Mouse (Mus musculus) kidney, adult 18-20 months (tissue): Measurements from ENCODE around the gene Ybx2.
"Not testable (repeated sequence)": the region's sequence is repeated elsewhere in the genome, so short reads cannot be mapped to it uniquely, and the experiment has no call there.

Experiments
- DNase-seq: peaks from one replicate; pipeline ENCODE4 v3.0.0; 2021

Gene Ybx2

DNA sequence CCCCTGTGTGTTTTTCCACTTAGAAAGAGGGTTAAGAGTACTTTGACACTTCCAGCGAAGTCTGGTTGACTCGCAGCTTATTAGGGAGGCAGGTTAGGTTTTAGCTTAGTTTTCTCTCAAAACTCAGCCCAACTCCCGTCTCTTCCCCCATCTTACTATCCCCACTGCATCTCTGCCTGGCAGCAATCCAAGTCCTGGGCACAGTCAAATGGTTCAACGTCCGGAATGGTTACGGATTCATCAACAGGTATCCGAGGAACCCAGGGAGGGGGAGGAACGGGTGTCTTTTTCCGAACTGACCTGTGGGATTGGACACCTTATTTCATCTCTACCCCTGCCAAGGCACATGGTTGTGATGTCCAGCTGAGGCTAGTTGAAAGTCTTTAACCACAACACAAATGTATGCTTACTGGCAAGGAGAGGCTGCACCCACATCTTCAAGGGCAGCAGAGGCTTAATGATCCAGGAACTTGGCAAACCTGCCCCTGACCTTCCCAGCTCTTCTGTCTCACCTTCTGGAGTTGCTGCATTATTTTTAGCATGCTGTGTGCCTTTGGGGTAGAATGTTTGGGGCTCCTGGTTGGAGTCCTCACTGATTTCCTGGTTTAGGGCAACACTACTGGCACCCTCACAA lies 1.2 kb downstream of the Ybx2 start:
- peak; percentile 59 for DNase-seq

DNA sequence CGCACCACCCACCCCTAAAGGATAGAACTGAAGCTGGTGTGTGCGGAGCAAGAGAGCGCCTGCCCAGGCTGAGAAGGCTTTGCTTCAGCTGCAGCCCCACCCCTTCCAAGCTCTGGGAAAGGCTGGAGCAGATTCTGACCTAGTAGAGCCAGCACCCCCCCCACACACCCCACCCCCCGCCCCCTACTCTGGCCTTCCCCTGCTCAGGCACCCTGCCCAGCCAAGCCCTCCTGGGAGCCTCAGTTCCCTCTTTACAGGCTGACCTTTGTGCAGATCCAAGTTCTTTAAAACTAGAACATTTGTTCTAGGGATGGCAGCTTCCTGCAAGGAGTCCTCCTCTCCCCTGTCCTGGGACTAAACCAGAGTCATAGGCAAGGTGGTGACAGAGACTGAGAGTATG lies 1.8 kb downstream of the Ybx2 start:
- peak; percentile 36 for DNase-seq

DNA sequence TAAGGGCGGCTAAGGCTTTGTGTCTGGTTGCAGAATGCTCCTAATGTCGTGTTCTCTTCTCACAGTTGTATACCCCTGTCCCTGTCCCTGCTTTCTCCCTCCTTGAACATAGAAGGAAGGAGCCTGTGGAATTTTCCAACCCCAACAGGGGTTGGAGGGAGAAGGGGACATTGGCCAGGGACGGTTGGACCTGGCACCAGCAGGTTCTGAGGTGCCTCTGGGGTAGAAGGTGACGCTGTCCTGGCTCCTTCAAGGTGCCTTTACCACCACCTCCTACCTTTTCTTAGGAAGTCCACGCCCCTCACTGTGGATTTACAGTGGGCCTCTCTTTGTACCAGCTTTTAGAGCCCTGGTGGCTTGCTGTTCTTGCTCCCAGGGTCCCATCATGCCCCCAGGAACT lies 2.2 kb downstream of the Ybx2 start:
- DNase-seq, result peak; percentile 33

DNA sequence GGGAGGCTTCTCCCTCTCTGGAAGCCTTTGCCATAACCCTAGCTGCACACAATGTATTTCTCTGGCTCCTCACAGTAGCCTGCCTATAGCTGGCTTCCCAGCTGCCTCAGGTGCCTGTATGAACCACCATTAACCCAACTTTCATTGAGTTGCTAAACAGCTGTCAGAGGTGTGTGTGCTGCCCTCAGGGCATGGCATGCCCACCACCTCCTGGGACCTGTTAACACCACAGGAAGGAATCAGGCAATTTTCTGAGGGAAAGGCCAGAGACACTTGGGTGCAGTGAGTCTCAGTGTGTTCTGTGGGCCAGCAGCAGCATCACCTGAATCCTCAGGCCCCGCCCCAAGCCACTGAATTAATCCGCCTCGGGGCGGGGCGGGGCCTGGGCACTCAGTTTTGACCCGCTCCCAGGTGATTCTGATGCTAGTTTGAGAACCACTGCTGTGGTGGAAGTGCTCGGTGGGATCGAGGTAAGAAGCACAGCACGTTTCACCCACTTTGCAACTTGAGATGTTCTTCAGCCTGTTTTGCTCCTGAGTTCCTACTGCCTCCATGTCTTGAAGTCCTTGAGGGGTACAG lies 2.9 kb downstream of the Ybx2 start:
- DNase-seq, result peak; percentile 43

DNA sequence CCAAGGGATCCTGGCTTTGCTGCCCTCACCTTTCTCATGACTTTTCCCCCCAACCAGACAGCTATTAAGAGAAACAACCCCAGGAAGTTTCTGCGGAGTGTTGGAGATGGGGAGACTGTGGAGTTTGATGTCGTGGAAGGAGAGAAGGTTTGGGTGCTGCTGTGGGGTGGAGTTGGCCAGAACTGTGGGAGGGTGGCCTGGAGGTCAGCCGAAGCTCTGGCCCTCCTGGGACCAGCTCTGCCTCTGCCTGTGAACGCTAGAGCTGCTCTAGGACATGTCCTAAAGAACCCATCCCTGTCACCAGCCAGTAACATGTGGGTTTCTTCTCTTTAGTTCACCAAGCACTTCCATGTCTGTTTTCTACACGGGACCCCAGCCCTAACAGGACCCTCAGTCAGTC lies 3.6 kb downstream of the Ybx2 start:
- no peak for DNase-seq

DNA sequence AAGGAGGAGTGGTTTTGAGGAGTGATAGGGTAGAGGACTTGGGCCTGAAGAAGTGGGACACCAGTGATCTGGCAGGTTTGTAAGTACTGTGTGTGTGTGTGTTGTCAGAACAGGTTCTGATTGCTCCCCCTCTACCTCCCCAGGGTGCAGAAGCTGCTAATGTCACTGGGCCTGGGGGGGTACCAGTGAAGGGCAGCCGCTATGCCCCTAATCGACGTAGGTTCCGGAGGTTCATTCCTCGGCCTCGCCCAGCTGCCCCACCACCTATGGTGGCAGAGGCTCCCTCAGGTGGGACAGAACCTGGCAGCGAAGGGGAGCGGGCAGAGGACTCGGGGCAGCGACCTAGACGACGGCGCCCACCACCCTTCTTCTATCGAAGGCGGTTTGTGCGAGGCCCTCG lies 4.1 kb downstream of the Ybx2 start:
- no peak for DNase-seq

DNA sequence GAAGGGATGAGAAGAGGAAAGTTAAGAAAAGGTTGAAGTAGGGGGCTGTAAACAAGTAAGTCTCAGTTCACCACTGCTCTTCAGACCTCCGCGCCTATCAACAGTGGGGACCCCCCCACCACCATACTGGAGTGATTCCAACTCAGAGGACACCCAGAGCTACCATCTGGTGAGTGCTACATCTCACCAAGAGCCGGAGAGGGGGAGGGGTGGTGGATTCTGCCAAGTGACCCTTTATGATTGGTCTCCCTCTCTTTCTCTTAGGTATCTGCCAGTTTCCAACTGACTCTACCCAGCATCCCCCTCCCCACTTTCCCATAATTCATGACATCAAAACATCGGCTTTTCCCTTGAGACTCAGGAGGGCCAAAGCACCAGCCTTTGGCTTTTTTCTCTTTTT lies 5.4 kb downstream of the Ybx2 start:
- DNase-seq, result no peak

DNA sequence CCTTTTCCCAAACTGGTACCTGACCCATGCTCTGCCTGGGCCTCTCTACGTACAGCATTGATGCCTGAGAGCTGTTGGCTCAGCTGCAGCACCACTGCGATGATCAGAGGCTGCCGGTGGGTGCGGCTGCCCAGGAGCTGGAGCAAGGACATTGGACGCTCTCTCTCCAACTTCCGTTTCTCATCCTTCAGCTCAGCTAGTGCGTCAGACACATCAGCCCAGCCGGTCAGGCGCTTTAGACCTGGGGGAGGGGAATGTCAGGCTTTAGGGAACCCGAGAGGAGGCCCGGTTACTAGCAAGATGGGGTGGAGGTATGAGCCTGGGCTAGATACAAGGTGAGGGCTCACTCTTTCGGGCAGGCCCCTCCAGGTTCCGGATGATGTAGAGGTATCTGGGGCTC lies 9.6 kb downstream of the Ybx2 start:
- no peak for DNase-seq

DNA sequence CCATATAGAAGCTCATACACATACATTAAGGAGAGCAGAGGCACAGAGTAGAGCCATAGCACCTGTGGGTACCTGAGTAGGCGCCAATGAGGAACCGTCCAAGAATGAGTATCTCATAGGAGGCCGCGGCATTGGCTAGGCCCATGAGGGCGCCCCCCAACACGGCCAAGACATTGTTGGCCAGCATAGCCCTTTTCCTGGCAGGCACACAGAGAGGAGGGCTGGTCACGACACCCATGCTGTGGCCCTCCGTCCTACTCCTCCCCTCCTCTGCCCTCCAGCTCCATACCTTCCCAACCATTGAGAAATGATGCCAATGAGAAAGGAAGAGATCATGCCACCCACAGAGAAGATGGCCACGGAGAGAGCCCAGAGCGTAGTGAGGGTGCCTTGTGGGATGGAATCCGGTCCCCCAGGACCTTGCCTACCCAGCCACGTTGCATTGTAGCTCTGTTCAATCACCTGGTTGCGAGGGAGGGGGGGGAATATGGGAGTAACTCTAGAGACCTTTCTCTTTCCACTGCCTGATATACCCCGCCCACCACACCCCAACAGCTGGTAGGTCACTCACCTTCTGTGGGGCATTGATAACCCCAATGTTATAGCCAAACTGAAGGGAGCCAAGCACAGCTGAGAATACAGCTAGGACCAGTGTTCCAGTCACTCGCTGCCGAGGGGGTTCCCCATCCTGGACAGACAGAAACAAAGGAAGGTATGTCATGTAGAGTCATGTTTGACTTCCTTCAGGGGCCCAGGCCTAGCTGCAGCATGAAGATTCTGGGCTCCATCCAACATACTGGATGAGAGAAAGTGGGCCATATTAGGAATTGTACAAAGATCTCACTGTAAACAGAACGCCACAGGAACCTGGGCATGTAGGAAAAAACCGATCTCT lies 10.6 kb downstream of the Ybx2 start:
- DNase-seq, result no peak

DNA sequence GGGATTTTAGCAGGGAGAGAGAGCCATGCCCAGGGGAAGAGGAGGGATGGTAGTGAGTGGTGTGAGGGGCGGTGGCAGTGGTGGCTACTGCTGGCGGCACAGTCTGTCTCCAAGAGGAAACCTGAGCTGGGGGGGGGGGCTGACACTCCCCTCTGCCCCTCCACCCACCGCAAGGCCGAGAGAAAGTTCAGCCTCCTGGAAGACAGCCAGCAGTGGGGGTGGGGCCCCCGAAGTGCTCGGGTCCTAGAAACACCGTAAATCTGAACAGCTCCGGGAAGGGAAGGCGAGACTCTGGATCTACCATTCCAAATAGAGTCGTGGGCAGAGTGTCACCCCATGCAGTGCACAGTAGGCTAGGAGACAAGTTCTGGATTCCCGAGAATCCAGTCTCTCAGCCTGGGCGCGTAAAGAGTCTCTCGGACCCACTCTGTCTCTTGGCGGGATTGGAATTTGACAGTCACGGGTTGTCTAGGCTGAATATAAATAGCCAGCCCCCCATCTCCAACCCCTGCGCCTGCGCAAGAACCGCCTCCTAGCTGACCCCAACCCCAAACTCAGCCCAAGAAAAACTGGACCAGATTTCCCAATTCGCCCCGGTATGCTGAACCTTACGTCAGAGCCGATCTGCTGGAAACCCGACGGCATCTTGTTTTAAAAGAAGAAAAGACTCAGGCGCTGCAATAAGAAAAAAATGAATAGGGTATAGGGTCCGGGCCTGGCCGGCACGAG lies 11.9 kb downstream of the Ybx2 start:
- DNase-seq, result peak; percentile 63

DNA sequence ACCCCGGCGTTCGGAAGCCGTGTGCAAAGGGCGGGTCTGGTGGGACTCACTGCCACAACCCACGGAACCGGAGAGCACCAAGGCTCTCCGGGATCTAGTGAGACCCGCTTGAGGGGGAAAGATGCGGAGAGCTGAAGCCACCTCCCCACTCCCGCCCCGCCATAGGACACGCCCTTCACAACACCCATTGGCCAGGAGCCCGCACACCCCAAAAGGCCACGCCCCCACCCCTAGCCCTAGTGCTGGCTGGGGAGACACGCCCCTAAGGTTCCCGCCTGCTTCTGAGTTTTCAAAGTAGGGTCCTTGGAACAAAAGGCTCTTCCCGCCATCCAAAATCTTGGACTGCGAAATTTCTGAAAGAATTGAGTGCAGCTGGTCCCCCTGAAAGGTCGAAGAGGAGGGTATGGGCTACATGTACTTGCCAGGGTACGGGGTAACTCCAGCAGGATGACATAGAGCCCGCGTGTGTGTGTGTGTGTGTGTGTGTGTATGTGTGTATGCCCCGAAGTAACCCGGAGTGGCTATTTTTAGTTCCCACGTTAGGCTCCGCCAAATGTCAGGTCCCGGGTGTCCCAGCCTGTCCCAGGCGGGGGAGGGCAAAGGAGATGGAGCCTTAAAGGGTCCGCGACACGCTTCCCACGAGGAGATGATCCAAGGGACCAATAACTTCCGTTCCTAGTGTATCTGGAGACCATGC lies 12.6 kb downstream of the Ybx2 start, which contains the start of gene Slc2a4:
Slc2a4 (minus strand) TSS at position 123 of the 697 bp plus-strand sequence.
- DNase-seq, result peak; percentile 91

DNA sequence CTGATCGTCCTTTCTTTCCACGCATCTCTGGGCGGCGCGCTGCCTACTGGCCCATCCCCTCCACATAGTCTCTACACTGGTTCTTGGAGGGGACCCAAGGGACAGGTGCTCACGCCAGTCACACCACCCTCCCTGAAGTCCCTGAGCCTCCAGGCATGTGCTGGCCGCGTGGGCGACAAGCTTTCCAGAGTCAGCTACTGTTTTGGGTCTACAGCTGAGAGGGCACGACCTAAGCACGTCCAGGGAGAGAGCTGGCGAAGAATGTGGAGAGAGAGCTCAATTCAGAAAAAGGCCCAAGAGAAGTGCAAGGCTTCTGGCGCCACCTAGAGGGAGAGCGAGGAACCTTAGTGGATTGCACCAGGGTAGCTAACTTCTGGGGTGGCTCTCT lies 13.2 kb downstream of the Ybx2 start:
- peak; percentile 91 for DNase-seq

DNA sequence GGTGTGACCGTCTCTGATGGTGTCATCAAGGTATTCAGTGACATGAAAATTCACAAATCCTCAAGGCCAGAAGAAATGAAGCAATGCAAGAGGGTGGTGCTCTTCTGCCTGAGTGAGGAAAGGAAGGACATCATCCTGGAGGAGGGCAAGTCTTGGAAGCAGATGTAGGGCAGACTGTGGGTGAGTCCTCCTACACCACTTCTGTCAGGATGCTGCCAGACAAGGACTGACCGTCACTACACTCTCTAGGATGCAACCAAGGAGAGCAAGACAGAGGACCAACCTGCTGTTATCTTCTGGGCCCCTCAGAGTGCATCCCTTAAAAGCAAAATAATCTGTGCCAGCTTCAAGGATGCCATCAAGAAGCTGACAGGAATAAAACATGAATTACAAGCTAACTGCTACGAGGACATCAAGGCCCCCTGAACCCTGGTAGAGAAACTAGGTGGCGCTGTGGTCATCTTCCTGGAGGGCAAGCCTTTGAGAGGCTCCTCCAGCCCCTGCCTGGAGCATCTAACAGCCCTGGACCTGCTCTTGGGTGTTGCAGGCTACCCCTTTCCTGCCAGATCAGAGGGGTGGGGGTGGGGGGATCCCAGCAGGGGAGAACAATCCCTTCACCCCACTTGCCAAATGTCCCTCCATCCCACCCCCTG lies 15.3 kb downstream of the Ybx2 start:
- no peak for DNase-seq

DNA sequence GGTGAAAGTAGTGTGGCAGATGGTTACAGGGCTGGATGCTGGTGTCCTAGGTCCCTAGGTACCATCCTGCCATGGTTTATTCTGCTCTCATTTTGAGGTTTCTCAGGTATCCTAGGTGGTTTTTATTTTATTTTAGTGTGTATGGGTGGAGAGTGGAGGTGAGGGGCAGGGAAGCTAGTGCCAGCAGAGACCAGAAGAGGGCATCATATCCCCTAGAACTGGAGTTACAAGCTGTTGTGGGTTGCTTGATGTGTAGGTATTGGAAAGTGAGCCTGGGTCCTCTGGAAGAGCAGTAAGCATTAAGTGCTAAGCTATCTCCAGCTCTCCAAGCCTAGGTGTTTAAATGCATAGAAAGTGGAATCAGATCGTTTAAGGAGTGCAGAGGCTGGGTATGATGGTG lies 16.7 kb downstream of the Ybx2 start:
- no peak for DNase-seq

DNA sequence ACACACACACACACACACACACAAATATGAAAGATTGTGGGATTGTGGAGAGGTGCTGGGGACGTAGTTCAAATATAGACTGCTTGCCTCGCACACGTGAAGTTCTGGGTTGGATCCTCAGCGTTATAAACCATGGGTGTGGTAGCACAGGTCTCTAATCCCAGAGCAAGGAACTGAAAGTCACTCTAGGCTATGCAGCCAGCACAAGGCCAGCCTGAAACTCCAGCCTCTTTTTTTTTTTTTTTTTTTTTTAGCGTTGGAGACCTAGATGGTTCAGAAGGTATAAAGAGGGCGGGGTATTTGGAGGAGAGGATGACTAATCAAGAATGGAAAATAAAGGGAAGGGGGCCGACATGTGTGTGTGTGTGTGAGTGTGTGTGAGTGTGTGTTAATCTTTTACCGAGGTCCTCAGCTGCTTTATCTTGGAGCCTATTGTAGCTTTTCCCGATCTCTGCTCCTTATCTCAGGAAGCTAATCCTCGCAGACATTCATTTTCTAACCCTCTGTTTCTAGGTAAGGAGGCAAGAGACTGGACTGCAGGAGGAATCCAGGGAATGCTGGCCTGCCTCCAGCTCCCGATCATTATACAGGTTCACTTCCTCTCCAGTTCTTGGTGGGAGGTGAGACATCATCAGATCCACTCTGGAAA lies 17.8 kb downstream of the Ybx2 start:
- DNase-seq, result no peak

DNA sequence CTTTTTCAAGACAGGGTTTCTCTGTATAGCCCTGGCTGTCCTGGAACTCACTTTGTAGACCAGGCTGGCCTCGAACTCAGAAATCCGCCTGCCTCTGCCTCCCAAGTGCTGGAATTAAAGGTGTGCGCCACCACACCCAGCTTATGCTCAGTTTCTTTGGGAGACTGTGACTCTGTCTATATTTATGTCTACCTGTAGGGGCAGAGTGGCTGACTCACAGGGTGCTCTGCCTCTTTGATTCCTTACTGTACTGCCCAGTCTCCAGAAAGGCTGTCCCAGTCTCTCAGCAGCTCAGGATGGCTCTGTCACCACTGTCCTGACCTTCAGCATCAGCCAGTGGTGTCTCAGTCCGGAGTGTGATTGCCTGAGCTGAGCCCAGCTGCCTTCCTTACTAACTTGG lies 20.0 kb downstream of the Ybx2 start:
- not testable (repeated sequence) for DNase-seq

DNA sequence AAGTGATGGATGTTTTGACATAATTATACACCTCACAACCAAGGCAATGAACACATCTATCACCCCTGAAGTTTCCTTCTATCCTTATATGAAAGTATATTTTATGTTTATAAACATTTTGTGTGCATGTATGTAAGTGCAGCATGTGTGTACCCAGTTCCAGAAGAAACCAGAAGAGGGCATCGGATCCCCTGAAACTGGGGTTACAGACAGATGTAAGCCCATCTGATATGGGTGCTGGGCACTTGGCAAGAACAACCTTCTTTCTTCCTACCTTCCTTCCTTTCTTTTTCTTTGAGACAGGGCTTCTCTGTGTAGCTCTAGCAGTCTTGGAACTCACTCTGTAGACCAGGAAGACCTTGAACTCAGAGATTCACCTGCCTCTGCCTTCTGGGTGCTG lies 20.6 kb downstream of the Ybx2 start:
- no peak for DNase-seq

DNA sequence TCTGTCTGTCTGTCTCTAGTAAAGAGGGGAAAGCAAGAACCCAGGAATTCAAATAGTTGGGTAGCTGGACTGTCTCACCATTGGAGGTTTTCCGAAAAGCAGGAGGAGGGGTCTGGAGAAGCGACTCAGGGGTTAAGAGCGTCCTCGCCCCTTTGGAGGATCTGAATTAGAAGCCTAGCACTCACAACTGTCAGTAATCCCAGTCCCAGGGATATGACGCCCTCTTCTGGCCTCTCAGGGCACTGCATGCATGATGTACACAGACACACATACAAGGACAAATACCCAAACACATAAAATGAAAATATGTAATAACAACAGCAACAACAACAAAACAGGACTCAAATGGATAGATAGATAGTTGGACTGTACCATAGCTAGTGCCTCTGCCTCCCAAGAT lies 25.0 kb downstream of the Ybx2 start:
- no peak for DNase-seq

DNA sequence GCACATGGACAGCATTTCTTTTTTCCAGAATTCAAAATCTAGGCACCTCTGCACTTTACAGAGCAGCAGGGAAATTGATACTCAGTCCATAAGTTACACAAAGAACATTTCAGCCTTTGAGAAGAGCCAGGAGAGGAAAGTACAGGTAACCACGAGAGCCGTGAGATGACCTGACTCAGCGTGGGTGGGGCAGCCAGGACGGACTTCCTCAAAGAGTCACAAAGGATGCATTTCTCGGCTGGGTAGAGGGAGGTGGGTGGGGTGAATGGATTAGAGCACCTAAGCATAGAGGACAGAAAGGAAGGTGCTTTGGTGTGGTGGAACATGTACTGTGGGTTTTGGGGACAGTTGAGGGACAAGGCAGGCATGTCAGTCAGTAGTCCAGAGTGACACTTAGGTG lies 26.2 kb downstream of the Ybx2 start:
- no peak for DNase-seq

DNA sequence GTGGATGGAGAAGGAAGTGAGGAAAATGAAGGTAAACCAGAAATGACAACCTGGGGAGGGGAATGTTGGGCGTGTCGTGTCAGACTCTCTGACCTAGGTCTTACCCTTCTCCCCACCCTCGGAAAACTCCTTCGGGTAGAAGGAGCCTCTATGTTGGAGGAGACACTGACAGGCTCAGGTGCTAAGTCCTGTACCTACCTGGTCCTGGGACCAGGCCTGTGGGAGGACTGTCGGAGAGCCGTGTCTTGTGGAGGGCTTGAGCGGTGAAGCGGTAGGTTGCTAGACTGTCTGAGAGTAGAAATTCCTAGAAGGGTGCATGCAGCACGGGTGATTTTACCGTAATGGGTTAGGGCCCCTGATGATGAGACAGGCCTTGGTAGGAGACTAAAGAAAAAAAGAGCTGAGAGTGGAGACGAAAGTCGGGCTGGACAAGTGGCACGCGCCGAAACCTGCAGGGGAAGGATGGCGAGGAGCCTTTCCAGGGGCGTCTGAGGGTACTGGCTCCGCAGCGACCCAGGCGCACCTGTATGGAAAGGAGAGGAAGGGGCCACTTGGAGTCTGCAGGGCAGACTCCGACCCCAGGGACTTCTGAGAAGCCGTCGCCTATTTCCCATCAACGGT lies 29.2 kb downstream of the Ybx2 start, which contains the start of gene Cldn7:
Cldn7 (plus strand) TSS at position 130 of the 621 bp plus-strand sequence.
- DNase-seq, result no peak
